Mouse (Mus musculus): ENCODE results near the gene Dnaaf5. TPM values are rescaled to one million over a fixed set of nuclear protein-coding genes. Genes with fewer than 3 reads are reported as not detected.

Gene Dnaaf5
- polyA plus RNA-seq (2012; rRNA removed; ENCODE audit: low replicate concordance) = 19.0 and 30.5 TPM in 2 replicates

DNA sequence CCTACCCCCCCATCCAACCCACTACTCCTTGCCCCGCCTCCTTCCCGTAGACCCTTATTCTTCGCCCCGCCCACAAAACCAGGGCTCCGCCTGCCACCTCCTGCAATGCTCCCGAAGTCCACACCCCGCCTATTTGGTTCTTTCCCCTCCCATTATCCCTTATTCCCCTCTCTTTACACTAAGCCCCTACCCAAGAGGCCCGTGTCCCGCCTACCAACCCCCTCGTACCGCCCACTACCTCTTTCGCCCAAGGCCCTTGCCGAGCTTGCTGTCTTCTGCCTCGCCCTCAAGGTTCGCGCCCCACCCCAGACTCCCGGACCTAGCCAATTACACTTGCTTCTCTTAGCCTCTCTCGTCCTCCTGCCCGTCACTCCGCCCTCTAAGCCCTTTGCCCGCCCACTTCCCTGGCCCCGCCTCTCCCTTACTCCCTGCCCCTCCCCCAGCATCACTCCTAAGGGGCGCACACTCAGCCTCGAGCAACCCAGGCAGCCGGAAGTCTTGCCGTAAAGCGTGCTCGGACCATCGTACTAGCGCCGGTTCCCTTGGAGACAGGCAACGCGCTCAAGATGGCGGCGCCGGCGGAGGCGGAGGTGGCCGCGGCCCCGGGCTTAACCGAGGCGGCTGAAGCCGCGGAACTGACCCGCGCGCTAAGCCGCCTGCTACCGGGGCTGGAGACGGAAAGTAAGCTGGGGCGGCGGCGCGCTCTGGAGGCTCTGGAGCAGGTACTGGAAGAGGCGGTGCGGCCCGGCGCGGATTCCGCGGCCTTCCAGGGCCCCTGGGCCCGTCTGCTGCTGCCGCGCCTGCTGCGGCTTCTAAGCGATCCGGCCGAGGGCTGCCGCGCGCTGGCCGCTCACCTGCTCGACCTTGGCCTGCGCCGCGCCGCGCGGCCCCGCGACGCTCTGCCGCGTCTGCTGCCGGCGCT lies at the start of gene Dnaaf5, which contains the start of gene Prkar1b:
Gene Dnaaf5, plus strand, starts transcription at position 543 of the 922 bp plus-strand sequence.
Gene Prkar1b, minus strand, starts transcription at position 321 of the 922 bp plus-strand sequence.

DNA sequence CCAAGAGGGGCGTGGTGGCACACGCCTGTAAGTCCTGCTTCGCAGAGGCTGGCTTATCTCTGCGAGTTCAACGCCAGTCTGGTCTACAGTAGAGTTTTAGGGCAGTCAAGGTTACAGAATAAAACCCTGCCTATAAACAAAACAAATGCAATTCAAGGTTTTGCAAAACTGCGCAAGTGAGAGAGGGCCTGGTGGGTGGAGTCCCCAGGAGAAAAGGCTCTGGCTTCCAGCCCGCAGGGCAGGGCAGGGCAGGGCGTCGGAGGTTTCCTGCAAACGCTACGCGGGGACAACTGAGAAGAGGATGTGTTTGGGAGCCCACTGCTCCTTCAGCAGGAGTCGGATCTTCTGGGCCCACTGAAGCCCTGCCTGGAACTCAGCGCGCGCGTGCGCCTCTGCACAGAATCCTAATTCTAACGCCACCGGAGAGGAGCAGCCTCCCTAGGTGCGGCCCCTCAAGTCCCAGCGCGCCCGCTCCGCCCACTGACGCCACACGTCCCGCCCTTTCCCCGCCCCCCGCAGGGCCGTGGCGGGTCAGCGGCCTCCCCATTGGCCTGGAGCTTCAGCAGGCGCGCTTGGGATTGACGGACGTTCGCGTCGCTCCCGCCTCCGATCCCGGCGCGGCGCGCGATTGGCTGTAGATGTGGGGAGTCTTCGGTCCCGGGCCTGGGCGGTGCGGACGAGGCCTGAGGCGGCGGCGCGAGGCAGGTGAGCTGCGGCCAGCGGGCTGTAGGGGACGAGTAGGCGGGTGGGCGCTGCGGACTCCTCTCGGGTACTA lies 50.2 kb downstream of the Dnaaf5 start, which contains the start of gene Sun1:
Gene Sun1, plus strand, starts transcription at position 643 of the 775 bp plus-strand sequence.

Other genes starting within 250 kb of the Dnaaf5 start
- 8.9 and 20.2 TPM in 2 replicates for gene Pdgfa, start 152.9 kb upstream of the Dnaaf5 start, polyA plus RNA-seq (2012; rRNA removed; ENCODE audit: low replicate concordance)
- 6.4 and 7.6 TPM in 2 replicates for gene Prkar1b, start 222 bp upstream of the Dnaaf5 start, polyA plus RNA-seq (2012; rRNA removed; ENCODE audit: low replicate concordance)
- gene Sun1, start 50.4 kb downstream of the Dnaaf5 start, polyA plus RNA-seq (2012; rRNA removed; ENCODE audit: low replicate concordance) = 29.3 and 52.6 TPM in 2 replicates
- gene Get4, start 102.1 kb downstream of the Dnaaf5 start, polyA plus RNA-seq (2012; rRNA removed; ENCODE audit: low replicate concordance) = 72.3 and 133 TPM in 2 replicates
- 23.1 and 40.8 TPM in 2 replicates for gene Adap1, start 175.4 kb downstream of the Dnaaf5 start, polyA plus RNA-seq (2012; rRNA removed; ENCODE audit: low replicate concordance)
- 126 and 169 TPM in 2 replicates for gene Cox19, start 201.2 kb downstream of the Dnaaf5 start, polyA plus RNA-seq (2012; rRNA removed; ENCODE audit: low replicate concordance)
- 0.37 and 0.52 TPM in 2 replicates for gene Cyp2w1, start 202.4 kb downstream of the Dnaaf5 start, polyA plus RNA-seq (2012; rRNA removed; ENCODE audit: low replicate concordance)
- 63.0 and 67.3 TPM in 2 replicates for gene Gpr146, start 227.5 kb downstream of the Dnaaf5 start, polyA plus RNA-seq (2012; rRNA removed; ENCODE audit: low replicate concordance)

Data from mammary gland, adult 2 months (tissue).